Mouse (Mus musculus) brain, embryonic 14.5 days (tissue): ENCODE measurements around the gene Ptms.

Source experiments
- CTCF ChIP-seq: fragments of 200-500 bp; IDR thresholded peaks from 2 replicates; pipeline ENCODE4 v1.5.1; 2012; ENCODE audit warnings: inconsistent platforms, mild to moderate bottlenecking, moderate library complexity, borderline replicate concordance; ENCODE audit not compliant: insufficient read depth, insufficient read length; ENCODE audit errors: extremely low read depth
- POLR2A ChIP-seq: fragments of 200-500 bp; IDR thresholded peaks from 2 replicates; pipeline ENCODE4 v1.6.1; 2012; ENCODE audit warnings: mild to moderate bottlenecking, inconsistent platforms, borderline replicate concordance; ENCODE audit not compliant: poor library complexity, insufficient read depth, insufficient read length, severe bottlenecking; ENCODE audit errors: extremely low read depth

- no peak for TF ChIP-seq CTCF
- TF ChIP-seq POLR2A: no peak
These were observed 35.0 kb downstream of the Ptms start for GRCm38 (mm10) chr6:124884714-124885500.
